In genomic region chr2:164389499-164389898, GRCm38 (mm10) we compare ENCODE assay signal across 8 mouse cellular contexts. TPM values are rescaled to one million over a fixed set of nuclear protein-coding genes. Genes with fewer than 3 reads are reported as not detected.
A peak's percentile ranks its signal among the peaks of the same experiment; 100 is the strongest.
DNase-seq lines count a peak whose midpoint lies in the region; ATAC-seq and TF ChIP-seq lines count a peak whose summit lies in the region.

No protein-coding gene starts in this region.

- ATAC-seq in common myeloid progenitor, adult 5-6 weeks (replicated peaks; ENCODE audit: low read depth, poor library complexity, severe bottlenecking), result peak; percentile 90
- ATAC-seq in hindbrain, embryonic 16.5 days, result peak; percentile 74

- H3K9me3 ChIP-seq in hindbrain, embryonic 16.5 days (ENCODE audit: control insufficient read depth, low read length), result no peaks in the 10 kb centered on the region

- no peak overlapping the region for H3K27ac ChIP-seq in gastrocnemius, adult 2 months
- peak overlapping the region; percentile 76 for H3K27ac ChIP-seq in hindbrain, embryonic 16.5 days (ENCODE audit: low read depth, low read length)

- H3K36me3 ChIP-seq in hindbrain, embryonic 16.5 days (ENCODE audit: control insufficient read depth, insufficient read depth, low read length), result no peaks in the 10 kb centered on the region

- peak overlapping the region; percentile 81 for H3K4me2 ChIP-seq in hindbrain, embryonic 16.5 days (ENCODE audit: low read length)

- peak overlapping the region; percentile 74 for H3K9ac ChIP-seq in hindbrain, embryonic 16.5 days (ENCODE audit: low read depth, low read length)

- H3K4me1 ChIP-seq in hindbrain, embryonic 16.5 days (ENCODE audit: control insufficient read depth, insufficient read depth, low read depth, low read length), result peaks cover 7% of the 10 kb centered on the region

- peaks cover 3% of the 10 kb centered on the region; the same call in 1 of the 2 replicates for H3K27me3 ChIP-seq in hindbrain, embryonic 16.5 days (replicated peaks; ENCODE audit: control insufficient read depth, insufficient read depth, low read length)

- 0% methylated on average over 30 of the region's 30 CpGs for WGBS in hindbrain, embryonic 16.5 days

- peak overlapping the region; percentile 70 for H3K4me3 ChIP-seq in gastrocnemius, adult 2 months
- peak overlapping the region; percentile 59 for H3K4me3 ChIP-seq in hindbrain, embryonic 16.5 days (ENCODE audit: low read length)

- TF ChIP-seq CTCF in gastrocnemius, adult 2 months (IDR thresholded peaks at IDR 0.05), result peak; percentile 79

- peak; percentile 68 for DNase-seq in T-cell, adult 2 months (ENCODE audit: low spot score)
- peak; percentile 81 for DNase-seq in gastrocnemius, adult 2 months
- peak; percentile 88 to 92 for DNase-seq in left cerebral cortex, adult 18-20 months (ENCODE audit: low spot score in 2 of 2)
- peak; percentile 86 to 89 for DNase-seq in lung, postnatal 4 days
- DNase-seq in retina, postnatal 1 day, result peak; percentile 89
- DNase-seq in thymus, postnatal 4 days, result peak; percentile 90

- intact Hi-C loops in gastrocnemius, adult 2 months (cut with DNase I), result loop anchor here (5.0 kb wide), 2 partner anchors 257 to 287 kb away; no protein-coding TSS in a partner anchor

RNA-seq across cellular contexts. Expression of gene Slpi, which starts 0.6 kb away (rescaled TPM):
- 10.1 and 10.4 TPM in 2 replicates for total RNA-seq in common myeloid progenitor, adult 5-6 weeks (2017)
- under 1 TPM in 1 of 2 experiments, not detected in 1; 0.45 TPM for total RNA-seq in gastrocnemius, adult 2 months (2021)
- 0.66 and 0.75 TPM in 2 replicates for polyA plus RNA-seq in hindbrain, embryonic 16.5 days (2015; fragmentation: Nextera tagmentation; extraction: Ambion mirVana)
- under 1 TPM in 1 of 2 experiments, not detected in 1; 0.82 TPM for total RNA-seq in left cerebral cortex, adult 18-20 months (2021)

RNA-seq across cellular contexts. Expression of gene Rbpjl, which starts 13.4 kb away (rescaled TPM):
- total RNA-seq in common myeloid progenitor, adult 5-6 weeks (2017), result not detected in 2 replicates
- total RNA-seq in gastrocnemius, adult 2 months (2021), result not detected
- polyA plus RNA-seq in hindbrain, embryonic 16.5 days (2015; fragmentation: Nextera tagmentation; extraction: Ambion mirVana), result 0.06 and 0.15 TPM in 2 replicates
- under 1 TPM; 0.33 to 0.56 TPM for total RNA-seq in left cerebral cortex, adult 18-20 months (2021)

RNA-seq across cellular contexts. Expression of gene Matn4, which starts 15.5 kb away (rescaled TPM):
- not detected in 2 replicates for total RNA-seq in common myeloid progenitor, adult 5-6 weeks (2017)
- 1 to 10 TPM in 1 of 2 experiments, under 1 TPM in 1; 0.56 to 1.7 TPM for total RNA-seq in gastrocnemius, adult 2 months (2021)
- 3.8 TPM in 2 replicates for polyA plus RNA-seq in hindbrain, embryonic 16.5 days (2015; fragmentation: Nextera tagmentation; extraction: Ambion mirVana)
- 1 to 10 TPM; 8.4 to 8.5 TPM for total RNA-seq in left cerebral cortex, adult 18-20 months (2021)

RNA-seq across cellular contexts. Expression of gene Sdc4, which starts 54.2 kb away (rescaled TPM):
- 0.05 TPM in 1 of 2 replicates, not detected in the other for total RNA-seq in common myeloid progenitor, adult 5-6 weeks (2017)
- total RNA-seq in gastrocnemius, adult 2 months (2021), result 10 to 100 TPM; 39.8 to 95.4 TPM
- polyA plus RNA-seq in hindbrain, embryonic 16.5 days (2015; fragmentation: Nextera tagmentation; extraction: Ambion mirVana), result 13.0 and 15.3 TPM in 2 replicates
- total RNA-seq in left cerebral cortex, adult 18-20 months (2021), result 10 to 100 TPM; 72.7 to 80.1 TPM

RNA-seq across cellular contexts. Expression of gene Svs5, which starts 57.0 kb away (rescaled TPM):
- total RNA-seq in common myeloid progenitor, adult 5-6 weeks (2017), result not detected in 2 replicates
- total RNA-seq in gastrocnemius, adult 2 months (2021), result not detected
- polyA plus RNA-seq in hindbrain, embryonic 16.5 days (2015; fragmentation: Nextera tagmentation; extraction: Ambion mirVana), result not detected in 2 replicates
- not detected for total RNA-seq in left cerebral cortex, adult 18-20 months (2021)
